Mouse (Mus musculus) neural tube, embryonic 10.5 days (tissue): ENCODE data around the gene Bbs5.
"Not testable (repeated sequence)": the region's sequence is repeated elsewhere in the genome, so short reads cannot be mapped to it uniquely, and the experiment has no call there.

ENCODE experiments used
- DNase-seq: peaks from one replicate; pipeline ENCODE4 v3.0.0-alpha.2; 2017; ENCODE audit warnings: low spot score; ENCODE audit errors: extremely low spot score

The Bbs5 gene

GRCm38 (mm10) chr2:69646726-69647490 is at the start of gene Bbs5:
Gene Bbs5, plus strand, starts transcription at chr2:69647171.
- peak; percentile 88 for DNase-seq

GRCm38 (mm10) chr2:69603726-69604393 is 43.1 kb upstream of the Bbs5 start:
- no peak for DNase-seq

- no peak for DNase-seq
These were observed 40.4 kb upstream of the Bbs5 start for GRCm38 (mm10) chr2:69606621-69607020.

- DNase-seq: peak; percentile 34
These were observed 34.7 kb upstream of the Bbs5 start for GRCm38 (mm10) chr2:69612237-69612636.

GRCm38 (mm10) chr2:69612716-69613115 is 34.3 kb upstream of the Bbs5 start:
- no peak for DNase-seq

- DNase-seq: no peak
These were observed 33.7 kb upstream of the Bbs5 start for GRCm38 (mm10) chr2:69613237-69613636.

- DNase-seq: no peak
These were observed 28.6 kb upstream of the Bbs5 start for GRCm38 (mm10) chr2:69618336-69618735.

GRCm38 (mm10) chr2:69619286-69619685 is 27.7 kb upstream of the Bbs5 start:
- no peak for DNase-seq

GRCm38 (mm10) chr2:69629215-69629614 is 17.8 kb upstream of the Bbs5 start:
- no peak for DNase-seq

GRCm38 (mm10) chr2:69629914-69630313 is 17.1 kb upstream of the Bbs5 start:
- DNase-seq: no peak

GRCm38 (mm10) chr2:69630792-69631191 is 16.2 kb upstream of the Bbs5 start:
- no peak for DNase-seq

GRCm38 (mm10) chr2:69631449-69631848 is 15.5 kb upstream of the Bbs5 start:
- no peak for DNase-seq

- DNase-seq: peak; percentile 41
These were observed 11.8 kb upstream of the Bbs5 start for GRCm38 (mm10) chr2:69635064-69635701.

GRCm38 (mm10) chr2:69635807-69636206 is 11.2 kb upstream of the Bbs5 start:
- DNase-seq: peak; percentile 30

GRCm38 (mm10) chr2:69637989-69638388 is 9.0 kb upstream of the Bbs5 start:
- not testable (repeated sequence) for DNase-seq

GRCm38 (mm10) chr2:69640100-69640499 is 6.9 kb upstream of the Bbs5 start:
- DNase-seq: no peak

- no peak for DNase-seq
These were observed 1.9 kb upstream of the Bbs5 start for GRCm38 (mm10) chr2:69644968-69645617.

- no peak for DNase-seq
These were observed 2.7 kb downstream of the Bbs5 start for GRCm38 (mm10) chr2:69649716-69650115.

GRCm38 (mm10) chr2:69659326-69659725 is 12.4 kb downstream of the Bbs5 start:
- DNase-seq: no peak

- DNase-seq: no peak
These were observed 17.0 kb downstream of the Bbs5 start for GRCm38 (mm10) chr2:69663827-69664476.

- DNase-seq: no peak
These were observed 20.7 kb downstream of the Bbs5 start for GRCm38 (mm10) chr2:69667656-69668055.
